Mouse (Mus musculus): ENCODE results near the gene Gm49325.

The Gm49325 gene

DNA sequence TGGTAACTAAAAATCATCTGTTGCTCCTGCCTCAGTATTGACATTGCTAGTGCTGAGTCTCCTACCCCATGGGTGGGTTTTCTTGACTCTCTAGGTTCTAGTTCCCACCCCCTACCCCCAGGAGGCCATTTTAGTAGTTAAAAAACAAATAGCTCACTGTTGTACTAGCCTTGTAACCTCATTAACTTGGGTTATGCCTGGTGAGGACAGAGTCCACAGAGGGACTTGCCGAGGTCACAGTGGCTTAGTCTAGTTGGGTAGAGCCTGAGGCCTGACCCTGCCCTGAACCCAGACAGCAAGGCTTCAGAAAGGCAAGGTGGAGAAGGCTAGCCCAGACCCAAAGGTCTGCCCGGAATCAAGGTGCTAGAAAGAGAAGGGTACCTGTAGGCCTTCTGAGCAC is 18.0 kb upstream of the Gm49325 start:
- DNase-seq (ENCODE audit: extremely low read depth, low read depth), result no peak

DNA sequence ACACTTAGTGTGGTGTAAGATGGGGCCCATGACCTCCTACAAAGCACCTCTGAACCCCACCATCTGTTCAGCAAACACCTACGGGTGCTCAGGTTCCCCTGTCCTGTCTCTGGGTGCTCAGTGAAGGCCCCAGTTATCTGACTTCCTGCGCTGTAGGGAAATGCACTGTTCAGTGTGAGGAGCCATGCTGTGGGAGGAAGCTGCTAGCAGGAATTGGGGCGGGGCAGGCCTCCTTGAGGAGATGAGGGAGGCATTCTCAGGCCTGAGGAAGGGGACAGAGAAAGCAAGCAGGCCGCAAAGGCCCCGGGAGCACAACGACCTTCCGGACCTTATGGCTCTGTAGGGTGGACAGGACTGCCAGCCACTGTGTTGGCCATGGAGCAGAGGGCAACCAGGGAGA is 16.9 kb upstream of the Gm49325 start:
- DNase-seq (ENCODE audit: extremely low read depth, low read depth), result no peak

DNA sequence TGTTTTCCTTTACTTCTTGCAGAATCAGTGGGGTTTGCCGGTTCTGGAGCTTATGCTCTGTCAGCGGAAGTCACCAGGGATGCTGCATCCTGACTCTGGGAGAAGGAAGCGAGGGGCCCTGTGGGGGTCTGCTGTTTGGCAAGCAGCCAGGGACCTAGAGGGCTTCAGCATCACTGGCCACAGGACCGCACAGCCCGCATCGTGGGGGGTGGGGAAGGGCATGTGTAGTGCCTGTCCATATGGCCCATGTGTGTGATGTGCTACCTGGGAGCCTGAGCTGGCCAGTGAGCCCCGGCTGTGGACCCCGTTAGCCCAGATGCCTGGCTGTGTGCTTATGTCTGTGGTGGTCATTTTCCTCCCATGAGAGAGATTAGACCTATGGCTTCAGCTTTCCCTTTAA is 16.2 kb upstream of the Gm49325 start:
- no peak for DNase-seq (ENCODE audit: extremely low read depth, low read depth)

DNA sequence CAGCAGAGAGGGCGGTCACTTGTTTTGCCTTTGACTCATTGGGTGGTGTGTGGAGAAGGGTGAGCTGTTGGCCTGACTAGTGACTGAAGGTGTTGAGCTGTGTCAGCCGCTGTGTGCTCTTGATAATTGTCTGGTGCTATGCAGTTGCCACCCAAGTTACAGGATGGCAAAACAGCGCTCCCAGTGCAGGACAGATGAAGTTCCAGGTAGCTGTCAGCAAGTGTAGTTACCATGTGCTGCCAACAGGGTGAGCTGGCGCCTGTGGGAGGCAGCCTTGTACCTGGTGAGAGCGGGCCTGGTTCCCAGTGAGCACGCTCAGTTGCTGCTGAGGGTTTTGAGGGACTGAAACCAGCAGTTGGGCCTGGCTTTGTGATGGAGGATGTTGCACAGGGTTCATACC is 15.2 kb upstream of the Gm49325 start:
- no peak for DNase-seq (ENCODE audit: extremely low read depth, low read depth)

DNA sequence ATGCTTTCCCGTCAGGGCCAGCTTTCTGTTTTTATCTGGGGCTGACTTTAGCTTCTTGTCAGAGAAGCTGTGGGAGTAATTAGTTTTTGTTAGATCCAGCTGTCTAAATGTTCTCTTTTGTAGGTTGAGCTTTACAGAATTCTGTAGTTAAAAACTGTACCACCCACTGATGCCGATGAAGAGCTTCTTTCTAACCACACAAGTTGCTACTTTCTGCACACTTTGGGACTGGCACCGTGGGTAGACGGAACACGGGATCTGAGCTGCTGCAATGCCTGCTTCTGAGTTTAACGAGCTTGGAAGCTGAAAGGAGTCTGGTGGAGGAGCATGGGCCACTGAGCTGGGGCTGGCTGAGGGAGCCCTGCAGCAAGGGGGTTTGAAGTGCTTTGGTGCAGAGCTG is 14.5 kb upstream of the Gm49325 start:
- no peak for DNase-seq (ENCODE audit: extremely low read depth, low read depth)

DNA sequence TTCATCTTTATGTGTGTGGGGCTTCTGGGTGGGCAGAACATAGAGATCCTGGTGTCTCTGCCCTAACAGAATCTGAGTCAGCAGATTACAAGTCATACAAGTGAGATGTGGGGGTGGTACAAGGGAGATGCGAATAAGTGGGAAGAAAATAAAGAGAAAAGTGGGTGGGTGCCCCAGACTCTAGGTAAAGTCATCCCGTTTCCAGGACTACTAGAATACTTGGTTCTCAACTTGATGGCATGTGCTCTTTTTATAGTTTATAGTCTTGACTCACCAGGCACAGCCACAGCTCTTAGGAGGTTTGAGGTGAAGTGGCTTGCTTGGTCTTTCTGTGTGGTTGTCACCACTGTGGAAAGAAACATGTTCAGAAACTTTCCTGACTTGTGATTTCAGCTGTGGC is 9.9 kb upstream of the Gm49325 start:
- DNase-seq (ENCODE audit: extremely low read depth, low read depth), result no peak

DNA sequence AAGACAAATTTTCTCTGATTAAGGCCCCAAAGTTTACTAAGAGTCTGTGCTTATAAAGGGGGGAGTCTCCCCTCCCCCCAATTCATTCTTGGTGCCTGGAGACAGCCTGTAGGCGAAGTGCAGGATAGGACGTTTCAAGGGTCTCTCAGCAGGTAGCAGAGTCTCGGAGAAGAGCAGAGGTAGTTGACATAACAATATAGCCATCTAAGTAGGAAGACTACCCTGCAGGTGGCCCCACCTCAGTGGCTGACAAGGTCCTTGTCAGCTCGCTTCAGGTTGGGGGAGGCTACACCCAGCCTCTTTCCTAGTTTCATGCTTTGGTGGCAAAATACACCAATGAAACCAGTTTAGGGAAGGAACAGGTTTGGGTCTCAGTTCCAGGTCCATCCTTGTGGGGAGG is 3.0 kb upstream of the Gm49325 start:
- no peak for DNase-seq (ENCODE audit: extremely low read depth, low read depth)

DNA sequence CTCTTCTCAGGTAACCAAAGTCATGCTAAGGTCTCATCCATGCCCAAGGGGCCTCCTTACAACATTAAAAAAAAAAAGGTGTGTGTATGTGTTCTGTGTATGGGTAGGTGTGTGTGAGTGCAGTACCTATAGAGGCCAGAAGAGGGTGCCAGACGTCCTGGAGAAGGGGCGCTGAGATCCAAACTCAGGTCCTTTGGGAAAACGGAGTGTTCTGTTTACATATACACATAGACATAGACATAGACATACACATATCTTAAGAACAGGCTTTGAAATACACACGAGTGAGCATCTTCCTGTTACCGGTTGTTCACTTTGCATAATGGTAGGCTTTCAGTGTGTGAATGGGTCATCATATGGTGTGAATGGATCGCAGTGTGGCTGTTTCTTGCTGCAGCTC is 1.9 kb upstream of the Gm49325 start:
- no peak for DNase-seq (ENCODE audit: extremely low read depth, low read depth)

DNA sequence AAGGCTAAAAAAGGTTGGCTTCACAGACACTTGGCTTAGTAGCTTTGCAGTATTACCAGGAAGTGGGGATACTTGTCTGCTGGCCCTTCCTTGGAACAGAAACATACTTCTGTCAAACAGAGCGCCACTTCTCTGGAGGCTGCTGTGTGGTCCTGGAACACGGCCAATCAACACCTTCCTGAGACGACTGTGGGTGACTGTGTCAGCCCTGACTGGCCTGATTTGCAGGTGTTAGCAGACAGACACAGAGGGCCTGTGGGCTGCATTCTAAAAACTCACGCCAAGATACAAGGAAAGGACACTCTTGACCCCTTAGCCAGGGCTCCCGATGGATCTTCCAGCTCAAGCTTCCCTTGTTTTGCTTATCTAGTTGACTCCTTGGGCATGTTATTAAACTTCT is 1.0 kb upstream of the Gm49325 start:
- no peak for DNase-seq (ENCODE audit: extremely low read depth, low read depth)

DNA sequence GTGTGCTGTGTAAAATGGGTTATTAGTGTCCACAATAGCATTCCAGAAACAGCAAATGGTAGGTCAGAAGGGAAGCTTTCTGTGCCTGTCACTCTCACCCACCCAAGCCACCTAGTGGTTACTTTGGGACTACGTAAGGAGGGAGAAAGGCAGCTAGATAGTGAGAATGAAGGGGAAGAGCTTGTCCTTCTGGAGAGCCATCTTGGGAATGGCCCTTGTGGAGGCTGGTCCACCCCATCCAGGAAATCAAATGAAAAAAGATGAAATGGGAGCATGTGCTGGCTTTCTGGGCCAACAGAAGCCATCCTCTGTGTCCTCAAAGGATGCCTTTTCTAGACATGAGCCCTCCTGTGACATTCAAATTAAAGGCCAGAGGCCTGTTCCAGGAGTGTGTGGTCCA is 629 bp upstream of the Gm49325 start:
- peak; percentile 68 for DNase-seq (ENCODE audit: extremely low read depth, low read depth)

DNA sequence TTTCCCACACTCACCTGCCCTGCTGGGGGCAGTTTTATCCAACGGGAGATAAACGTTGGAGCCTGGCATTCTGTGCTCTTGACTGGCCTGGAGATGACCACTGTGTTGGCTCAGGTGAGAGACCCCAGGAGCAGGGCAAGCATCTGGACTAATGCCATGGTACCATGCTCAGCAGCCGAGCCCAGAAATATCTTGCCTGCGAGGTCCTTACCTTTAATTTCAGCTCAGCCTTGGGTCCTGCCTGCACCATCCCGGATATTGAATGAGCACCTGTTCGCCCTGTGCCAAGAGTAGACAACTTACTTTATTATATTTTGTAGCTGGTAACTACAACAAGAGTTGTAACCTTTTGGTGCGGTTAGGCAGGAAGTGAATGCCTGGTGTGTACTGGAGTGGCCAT is 858 bp downstream of the Gm49325 start:
- no peak for DNase-seq (ENCODE audit: extremely low read depth, low read depth)

DNA sequence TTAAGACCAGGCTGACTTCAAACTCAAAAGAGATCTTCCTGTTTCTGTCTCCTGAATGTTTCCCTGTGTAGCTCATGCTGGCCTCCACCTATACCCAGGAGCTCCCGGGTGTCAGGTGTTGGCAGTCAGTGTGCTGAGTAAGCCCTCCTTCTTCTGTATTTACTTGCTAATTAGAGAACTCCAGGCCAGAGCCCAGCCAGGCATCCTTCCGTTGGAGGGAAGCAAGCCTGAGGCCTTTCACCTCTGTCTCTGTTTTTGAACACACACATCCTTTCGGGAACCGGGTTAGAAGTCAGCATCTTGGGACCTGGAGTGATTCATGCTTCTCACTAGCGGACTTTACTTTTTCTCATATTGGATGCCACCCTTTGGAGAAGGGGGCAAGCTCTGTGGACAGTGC is 1.4 kb downstream of the Gm49325 start:
- no peak for DNase-seq (ENCODE audit: extremely low read depth, low read depth)

DNA sequence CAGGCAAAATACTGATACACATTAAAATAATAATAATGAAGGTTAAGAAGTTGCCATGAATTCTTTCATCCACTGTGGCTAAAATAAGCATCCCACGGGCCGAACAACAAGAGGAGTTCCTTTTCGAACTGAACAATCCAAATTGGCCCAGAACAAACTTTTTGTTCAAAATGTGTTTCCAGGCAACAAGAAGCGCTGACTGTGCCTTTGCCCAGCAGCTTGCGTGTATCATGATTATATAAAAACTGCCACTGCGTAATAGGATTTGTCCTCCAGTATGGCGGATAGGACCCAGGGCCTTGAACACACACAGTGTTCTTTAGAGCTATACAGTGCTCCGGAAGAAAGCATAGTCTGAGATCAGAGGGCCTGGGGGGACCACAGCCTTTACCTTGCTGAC is 2.6 kb downstream of the Gm49325 start:
- no peak for DNase-seq (ENCODE audit: extremely low read depth, low read depth)

DNA sequence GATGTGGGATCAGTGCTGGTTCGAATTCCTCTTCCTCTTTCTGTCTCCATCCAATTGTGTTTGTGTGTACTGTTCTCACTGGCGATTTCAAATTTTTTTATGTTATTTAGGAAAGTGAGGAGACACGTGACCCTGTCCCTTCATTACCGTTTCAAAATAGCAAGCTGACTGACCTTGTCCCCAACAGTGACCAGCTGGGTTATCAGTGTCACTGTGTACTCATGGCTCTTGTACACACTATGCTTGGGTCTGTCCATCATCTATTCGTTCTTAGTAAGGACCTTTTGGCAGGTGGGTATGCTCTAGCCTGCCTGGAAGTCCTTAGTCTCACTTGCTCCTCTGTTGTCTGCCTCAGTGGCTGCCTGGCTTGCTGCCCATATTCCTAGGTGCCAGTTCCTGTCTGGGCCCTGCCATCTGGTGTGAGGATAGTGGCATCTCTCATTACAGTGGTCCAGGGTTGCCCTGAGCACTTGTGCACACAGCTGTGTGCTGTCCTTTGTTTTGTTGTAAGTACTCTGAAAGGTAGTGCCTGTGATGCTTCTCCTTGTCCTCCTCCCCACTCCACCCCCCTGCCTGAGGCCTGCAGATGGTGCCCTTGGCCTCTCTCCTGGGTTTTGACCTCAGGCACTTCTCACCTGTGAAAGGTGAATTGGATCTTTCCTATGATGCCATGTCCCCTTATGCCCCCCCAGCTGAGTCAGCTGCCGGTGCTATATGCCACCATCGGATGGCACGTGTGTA is 4.4 kb downstream of the Gm49325 start:
- no peak for DNase-seq (ENCODE audit: extremely low read depth, low read depth)

DNA sequence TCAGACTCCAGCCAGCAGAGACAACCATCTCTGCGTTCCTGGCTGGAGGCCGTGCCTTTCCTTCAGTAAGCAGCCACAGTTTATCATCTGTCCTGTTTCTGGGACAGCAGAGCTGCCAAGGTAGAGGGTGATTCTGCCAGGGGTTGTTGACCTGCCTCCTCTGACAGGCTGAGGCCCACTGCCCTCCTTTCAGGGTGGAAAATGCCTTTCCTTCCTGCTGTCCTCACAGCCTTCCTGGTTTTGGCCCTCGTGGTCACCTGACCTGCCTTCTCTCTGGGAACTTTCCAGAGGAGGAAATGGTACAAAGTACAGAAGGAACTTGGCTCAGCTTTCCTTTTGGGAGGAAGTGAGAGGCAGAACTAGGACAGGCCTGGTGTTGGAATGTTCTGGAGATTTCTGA is 7.4 kb downstream of the Gm49325 start:
- DNase-seq (ENCODE audit: extremely low read depth, low read depth), result no peak

DNA sequence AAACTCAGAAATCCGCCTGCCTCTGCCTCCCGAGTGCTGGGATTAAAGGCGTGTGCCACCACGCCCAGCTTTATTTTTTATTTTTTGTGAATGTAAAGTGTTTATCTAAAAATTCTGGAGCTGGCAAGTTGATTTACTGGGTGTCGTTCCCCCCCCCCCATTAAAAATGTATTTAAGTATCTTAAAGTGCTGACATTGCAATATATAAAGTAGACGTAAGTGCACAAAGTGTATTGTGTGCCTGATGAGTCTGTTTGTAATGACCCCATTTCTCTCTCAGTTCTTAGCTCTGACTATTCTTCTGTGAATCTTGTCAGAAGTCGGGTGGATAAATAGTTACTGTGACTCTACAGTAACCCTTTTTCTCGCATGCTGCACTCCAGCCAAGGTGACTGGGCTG is 9.7 kb downstream of the Gm49325 start:
- no peak for DNase-seq (ENCODE audit: extremely low read depth, low read depth)

DNA sequence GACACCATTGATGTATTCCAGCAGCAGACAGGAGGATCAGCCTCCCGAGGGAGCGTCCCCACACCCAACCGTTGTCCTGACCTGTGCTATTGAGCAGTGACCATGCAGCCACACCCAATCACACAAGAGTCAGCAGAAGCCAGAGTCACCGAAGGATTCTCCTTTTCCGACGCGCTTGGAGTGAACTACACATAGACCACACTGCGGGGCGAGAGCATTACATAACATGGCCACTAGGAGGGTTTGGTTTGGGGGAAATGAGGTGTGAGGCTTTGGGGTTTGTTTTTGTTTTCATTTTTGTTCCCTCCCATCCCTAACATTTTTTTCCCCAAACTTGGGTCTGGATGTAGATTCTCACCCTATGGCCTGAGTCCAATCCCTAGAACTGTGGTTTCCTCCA is 10.2 kb downstream of the Gm49325 start:
- DNase-seq (ENCODE audit: extremely low read depth, low read depth), result no peak

DNA sequence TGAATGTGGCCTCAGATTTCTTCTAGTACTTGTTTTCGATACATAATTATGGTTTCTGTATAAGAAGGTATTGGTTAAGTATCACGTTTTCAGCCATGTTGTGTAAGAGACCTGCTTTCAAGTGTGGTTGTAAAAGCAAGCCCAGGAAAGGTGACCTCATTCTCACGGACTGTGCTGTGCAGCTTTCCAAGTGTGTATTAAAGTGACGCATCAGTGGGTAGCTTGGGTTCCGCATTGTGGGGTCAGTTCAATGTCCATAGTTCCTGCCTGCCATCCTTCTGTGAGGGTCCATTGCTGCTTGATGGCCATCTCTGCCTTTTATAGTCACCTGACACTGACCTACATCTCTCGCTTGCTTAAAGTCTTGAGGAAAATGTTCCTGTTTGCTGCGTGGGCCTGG is 10.9 kb downstream of the Gm49325 start:
- DNase-seq (ENCODE audit: extremely low read depth, low read depth), result no peak

DNA sequence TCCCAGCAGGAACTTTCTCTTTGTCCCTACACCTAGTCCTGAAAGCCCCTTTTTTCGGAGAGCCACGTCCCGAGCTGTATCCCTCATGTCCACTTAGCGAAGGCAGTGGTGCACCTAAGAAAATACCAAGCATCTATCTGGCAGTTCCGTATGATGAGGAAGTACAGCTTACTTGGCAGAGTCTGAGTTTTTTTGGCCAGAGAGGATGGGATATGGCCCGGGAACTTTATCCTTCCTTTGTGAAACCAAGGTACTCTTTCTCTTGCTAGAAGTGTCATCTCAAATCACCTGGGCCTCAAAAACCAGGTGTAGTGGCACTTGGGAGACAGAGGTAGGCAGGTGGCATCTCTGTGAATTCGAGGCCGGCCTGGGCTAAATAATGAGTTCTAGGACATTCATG is 15.5 kb downstream of the Gm49325 start:
- DNase-seq (ENCODE audit: extremely low read depth, low read depth), result no peak

DNA sequence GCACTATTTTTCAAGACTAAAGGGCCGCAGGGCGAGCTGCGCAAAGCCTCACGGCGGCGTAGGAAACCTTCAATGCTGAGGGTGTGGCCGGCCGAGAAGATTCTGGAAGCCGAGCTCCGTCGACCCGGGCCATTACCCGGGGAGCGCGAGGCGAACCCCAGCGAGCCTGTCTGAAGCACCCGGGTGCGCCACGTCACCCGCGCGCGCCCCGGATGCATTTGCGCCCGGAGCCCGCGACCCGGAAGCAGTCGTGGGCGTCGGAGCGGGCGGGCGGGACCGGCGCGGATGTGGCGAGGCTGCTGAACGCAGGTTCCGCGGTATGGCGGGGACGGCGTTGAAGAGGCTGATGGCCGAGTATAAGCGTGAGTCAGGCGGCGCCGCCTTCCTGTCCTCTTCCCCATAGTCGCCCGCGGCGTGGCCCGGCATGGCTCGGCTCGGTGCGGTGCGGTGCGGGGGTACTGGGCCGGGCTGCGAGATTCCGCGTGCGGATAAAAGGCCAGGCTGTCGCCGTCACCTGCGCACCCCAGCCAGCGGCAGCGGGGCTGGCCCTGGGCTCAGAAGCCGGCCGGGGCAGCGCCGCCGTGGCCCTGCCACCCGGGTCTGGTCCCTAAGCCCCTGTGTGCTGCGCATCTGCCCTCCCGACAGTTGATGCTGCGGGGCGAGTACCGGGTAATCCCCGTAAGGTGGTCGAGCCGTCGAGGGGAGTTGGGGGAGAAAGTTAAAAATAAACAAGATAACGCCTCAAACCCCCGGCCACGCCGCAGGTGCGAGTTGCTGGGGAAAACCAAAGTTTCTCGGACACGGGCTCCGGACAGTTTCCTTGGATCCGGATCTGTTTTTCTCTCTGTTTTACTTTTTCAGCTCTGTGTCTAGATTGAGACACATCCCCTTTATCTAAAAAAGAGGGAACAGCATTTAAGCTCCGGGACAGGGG is 16.3 kb downstream of the Gm49325 start, which contains the start of gene Ube2g2:
Gene Ube2g2, plus strand, starts transcription at position 221 of the 934 bp plus-strand sequence.
- no peak for DNase-seq (ENCODE audit: extremely low read depth, low read depth)

DNA sequence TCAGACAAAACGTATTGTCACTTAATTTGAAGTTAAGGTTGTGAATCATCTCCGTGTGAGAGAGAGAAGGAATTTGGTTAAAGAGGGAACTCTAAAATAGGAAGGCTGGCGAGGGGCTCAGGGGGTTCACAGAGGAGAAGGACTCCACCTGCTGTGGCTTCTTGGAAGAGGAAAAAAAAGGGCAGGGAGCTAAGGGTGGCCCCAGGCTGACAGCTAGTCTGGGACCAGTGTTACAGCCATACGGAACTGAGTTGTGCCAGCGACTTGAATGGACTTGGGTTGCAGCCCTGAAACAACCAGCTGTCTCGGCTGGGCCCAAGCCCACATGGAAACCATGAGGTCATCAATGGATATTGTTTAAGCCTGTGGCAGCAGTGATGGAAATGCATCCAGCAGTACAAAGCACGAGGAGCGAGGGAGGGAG is 17.1 kb downstream of the Gm49325 start:
- no peak for DNase-seq (ENCODE audit: extremely low read depth, low read depth)

DNA sequence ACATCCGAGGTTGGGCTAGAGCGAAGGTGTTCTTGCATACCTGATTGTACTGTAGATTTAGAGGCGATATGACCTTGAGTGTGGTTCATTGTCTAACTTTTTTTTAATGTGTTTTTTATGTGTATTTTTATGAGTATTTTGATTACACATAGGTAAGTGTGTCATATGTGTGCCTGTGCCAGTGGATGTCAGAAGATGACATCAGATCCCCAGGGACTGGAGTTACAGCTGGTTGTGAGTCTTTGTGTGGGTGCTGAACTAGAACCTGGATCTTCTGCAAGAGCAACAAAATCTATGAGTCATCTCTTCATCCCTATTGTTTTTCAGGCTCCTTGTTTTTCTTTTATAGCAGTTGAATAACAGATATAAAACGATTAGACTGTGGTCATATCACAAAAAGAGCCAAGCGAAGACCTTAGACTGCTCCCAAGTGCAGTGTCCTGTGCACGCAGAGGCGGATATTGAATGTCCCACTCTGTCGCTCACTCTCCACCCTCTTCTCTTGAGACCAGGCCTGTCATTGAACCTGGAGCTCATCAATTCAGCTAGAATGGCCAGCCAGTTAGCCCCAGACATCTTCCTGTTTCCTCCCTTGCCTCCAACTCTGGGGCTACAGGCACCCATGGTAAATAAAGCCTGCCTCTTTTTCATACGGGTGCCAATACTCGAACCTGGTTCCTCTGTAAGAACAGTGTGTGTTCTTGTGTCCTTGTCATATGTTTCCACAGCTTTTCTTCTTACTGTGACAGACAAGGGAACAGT is 17.8 kb downstream of the Gm49325 start:
- DNase-seq (ENCODE audit: extremely low read depth, low read depth), result no peak

Measured in MEL-GATA-1-ER (cell line).